Mouse (Mus musculus) MEL (cell line): ENCODE data around the gene Cnn2.

Source experiments
- CHD2 ChIP-seq: IDR thresholded peaks from 2 replicates; pipeline ENCODE4 v1.6.1; 2011; ENCODE audit warnings: low read length, improper control_type of control experiment
- CTCF ChIP-seq, 3 experiments: IDR thresholded peaks in 2 of 3; conservative IDR thresholded peaks in 1 of 3; 2 replicates each; pipeline ENCODE4 v1.5.1; 2011 to 2012; ENCODE audit warnings: low read length in 3 of 3, low read depth in 2 of 3, mild to moderate bottlenecking in 2 of 3, improper control_type of control experiment in 1 of 3, inconsistent platforms in 1 of 3, mixed read lengths in 1 of 3, moderate library complexity in 1 of 3; ENCODE audit not compliant: control insufficient read depth in 1 of 3, insufficient read depth in 1 of 3, poor library complexity in 1 of 3, severe bottlenecking in 1 of 3
- JUND ChIP-seq: IDR thresholded peaks from 2 replicates; pipeline ENCODE4 v1.6.1; 2011; ENCODE audit warnings: low read depth, mild to moderate bottlenecking, improper control_type of control experiment, low read length
- POLR2A ChIP-seq, 2 experiments: IDR thresholded peaks; 2 replicates each; pipeline ENCODE4 v1.6.1; 2011 to 2012; ENCODE audit warnings: low read length in 2 of 2, mild to moderate bottlenecking in 2 of 2, control low read depth in 1 of 2, improper control_type of control experiment in 1 of 2, low read depth in 1 of 2, moderate library complexity in 1 of 2; ENCODE audit not compliant: control insufficient read depth in 1 of 2, insufficient read depth in 1 of 2, poor library complexity in 1 of 2
- POLR2AphosphoS2 ChIP-seq: IDR thresholded peaks from 2 replicates; pipeline ENCODE4 v1.6.1; 2011; ENCODE audit warnings: low read length, improper control_type of control experiment
- SIN3A ChIP-seq: IDR thresholded peaks from 2 replicates; pipeline ENCODE4 v1.6.1; 2012; ENCODE audit warnings: low read length, improper control_type of control experiment, inconsistent platforms
- ZC3H11A ChIP-seq: IDR thresholded peaks from 2 replicates; pipeline ENCODE4 v1.6.1; 2012; ENCODE audit warnings: low read depth, mild to moderate bottlenecking, inconsistent platforms, low read length, improper control_type of control experiment

- TF ChIP-seq CHD2 (no peak), ZC3H11A (no peak), CTCF (IDR thresholded peaks at IDR 0.05 in 2 of 3, conservative IDR thresholded peaks at IDR 0.05 in 1 of 3; ENCODE audit: control insufficient read depth in 1 of 3, insufficient read depth in 1 of 3, low read depth in 2 of 3, low read length in 3 of 3, poor library complexity in 1 of 3, severe bottlenecking in 1 of 3) (no peak), JUND (no peak), POLR2A (IDR thresholded peaks at IDR 0.05; ENCODE audit: control insufficient read depth in 1 of 2, insufficient read depth in 1 of 2, low read depth in 1 of 2, low read length in 2 of 2, poor library complexity in 1 of 2) (no peak), POLR2AphosphoS2 (no peak), SIN3A (no peak)
These were observed 23.1 kb upstream of the Cnn2 start for GRCm38 (mm10) chr10:79965325-79965724.
